Mouse (Mus musculus) heart, postnatal 4 days (tissue): ENCODE results near the gene Clba1. TPM values are rescaled to one million over a fixed set of nuclear protein-coding genes. Genes with fewer than 3 reads are reported as not detected.
"Not testable (repeated sequence)": the region's sequence is repeated elsewhere in the genome, so short reads cannot be mapped to it uniquely, and the experiment has no call there.

ENCODE experiments used
- DNase-seq: peaks from one replicate; pipeline ENCODE4 v3.0.0; 2021
- total RNA-seq, 2 experiments: library from RNA; stranded (reverse); gene quantifications; 2 replicates each; pipeline ENCODE4 v1.2.3; 2021

Clba1 gene
- total RNA-seq, 2 experiments from 2014 or later: 4.5 to 6.0 TPM

DNA sequence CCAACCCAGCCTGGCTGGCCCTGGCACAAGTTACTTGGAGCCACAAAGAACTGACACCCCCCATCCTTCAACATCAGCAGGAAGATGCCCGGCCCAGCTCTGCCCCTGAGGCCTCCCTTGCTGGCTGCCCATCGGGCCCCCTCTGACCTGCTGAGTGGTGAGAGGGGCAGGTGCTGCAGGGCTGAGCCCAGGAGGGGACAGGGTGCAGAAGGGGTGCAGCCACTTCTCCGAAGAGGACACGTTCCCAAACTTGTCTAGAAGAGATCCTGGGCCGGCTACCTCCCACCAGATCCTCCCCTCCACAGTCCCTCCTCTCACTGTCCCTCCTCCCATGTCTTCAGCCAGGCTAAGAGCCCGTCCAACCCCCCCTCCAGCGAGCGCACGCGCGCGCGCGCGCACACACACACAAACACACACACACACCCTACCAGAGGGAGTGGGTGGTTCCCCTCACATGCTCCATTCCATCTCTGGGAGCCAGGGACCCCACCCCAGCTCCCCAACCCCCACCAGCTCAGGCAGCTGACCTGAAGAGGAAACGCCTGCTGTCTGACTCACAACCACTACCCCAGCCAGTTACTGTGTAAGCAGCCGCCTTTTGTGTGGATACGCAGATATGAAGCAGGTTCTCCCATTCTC is 13.2 kb upstream of the Clba1 start:
- peak; percentile 54 for DNase-seq

DNA sequence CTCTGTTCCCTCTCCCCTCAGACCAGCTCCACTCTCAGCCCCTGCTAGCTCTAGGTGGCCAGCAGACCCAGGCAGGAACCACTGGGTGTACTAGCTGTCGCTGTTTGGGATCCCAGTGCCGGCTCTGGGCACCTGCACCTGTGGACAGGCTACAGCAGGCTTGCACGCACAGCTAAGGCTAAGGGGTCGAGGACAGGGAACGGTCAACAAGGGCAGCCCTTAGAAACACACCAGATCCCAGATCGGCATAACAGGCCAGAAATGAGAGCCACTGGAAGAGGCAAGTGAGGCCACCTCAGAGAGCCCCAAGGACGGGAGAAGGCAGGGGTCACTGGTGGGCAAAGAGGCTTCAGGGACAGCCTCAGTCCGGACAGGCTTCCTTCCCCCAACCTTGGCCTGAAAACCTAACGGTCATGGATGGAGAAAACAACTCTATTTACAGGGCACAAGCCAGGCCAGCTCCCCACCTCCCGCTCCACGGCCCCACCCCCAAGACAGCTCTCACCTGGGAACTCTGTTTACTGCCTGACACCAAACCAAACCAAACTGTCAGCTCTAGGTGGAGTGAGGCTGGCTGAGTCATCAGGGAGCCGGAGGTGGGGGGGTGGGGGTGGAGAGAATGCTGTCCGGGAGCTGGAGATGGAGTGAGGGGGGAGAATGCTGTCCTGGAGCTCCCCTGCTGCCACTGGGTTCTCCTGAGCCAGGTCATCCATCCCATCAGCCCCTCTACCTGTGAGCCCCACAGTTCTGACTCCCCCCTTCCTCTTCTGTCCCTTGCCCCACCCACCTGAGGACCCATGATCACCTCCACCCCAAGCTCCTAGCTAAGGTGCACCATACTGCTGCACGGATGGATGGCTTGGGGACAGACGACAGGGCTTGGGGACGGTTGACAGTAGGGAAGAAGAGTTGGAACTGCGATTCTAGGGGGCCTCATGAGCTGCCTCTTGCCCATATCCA is 11.9 kb upstream of the Clba1 start:
- DNase-seq: no peak

DNA sequence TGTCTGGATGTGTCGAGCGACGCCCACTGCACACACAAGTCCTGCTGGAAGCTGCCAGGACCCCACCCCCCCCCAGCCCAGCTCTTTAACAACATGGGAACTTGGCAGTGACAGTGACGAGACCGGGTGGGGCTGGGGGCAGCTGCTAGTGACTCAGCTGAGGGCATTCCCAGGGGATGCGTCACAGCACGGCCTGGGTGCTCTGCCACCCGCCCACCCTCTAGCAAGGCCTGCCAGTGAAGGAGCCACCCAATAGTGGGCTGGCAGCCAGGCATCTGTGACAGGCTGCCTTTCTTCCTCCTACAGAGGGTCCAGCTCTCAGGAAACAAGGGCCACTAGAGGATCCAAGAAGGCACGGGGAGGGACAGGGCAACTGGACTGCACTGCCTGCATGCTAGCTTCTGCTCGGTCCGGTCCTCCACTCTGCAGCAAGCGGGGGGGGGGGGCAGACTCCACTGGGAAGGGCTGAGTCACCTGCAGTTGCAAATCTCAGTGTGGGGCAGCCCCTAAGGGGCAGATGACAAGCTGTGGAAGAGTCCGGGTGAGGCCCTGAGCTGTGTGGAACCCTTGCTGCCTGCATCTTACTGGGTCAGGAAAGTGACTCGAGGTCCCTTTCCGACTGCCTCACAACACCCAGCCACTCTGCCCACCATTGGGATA is 10.9 kb upstream of the Clba1 start:
- DNase-seq: peak; percentile 59

DNA sequence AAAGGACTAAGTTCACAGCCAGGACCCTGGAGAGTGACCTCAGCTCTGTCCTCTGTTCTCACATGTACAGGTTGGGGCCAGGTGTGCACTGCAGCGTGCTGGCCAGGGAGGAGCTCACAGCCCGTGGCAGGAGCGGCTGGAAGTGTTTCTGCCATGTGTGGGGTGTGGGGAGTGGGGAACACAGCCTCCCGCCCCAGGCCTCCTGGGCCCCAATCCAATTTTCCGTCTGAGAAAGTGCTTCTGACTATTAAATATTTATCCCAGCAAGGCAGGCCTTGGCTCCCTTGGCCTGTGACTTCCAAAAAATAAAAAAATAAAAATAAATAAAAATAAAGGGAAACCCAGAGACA is 10.4 kb upstream of the Clba1 start:
- DNase-seq: no peak

DNA sequence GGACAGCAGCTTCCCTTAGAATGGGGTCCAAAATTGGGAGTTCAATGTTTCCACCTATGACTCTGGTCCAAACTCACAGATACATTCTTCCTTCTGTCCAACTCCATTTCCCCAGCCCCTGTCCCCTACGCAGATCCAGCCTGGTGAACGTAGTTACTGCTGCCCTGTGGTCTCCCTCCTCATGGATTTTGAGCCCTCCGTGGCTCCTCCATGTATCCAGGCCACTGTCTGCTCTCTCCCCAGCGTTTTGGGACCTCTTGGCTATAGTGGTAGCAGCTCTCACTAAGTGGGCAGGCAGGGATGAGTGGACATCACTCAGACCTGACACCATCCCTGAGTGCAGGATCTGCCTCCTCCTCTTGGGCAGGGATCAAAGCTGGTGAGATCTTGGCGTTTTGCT is 10.0 kb upstream of the Clba1 start:
- DNase-seq: no peak

DNA sequence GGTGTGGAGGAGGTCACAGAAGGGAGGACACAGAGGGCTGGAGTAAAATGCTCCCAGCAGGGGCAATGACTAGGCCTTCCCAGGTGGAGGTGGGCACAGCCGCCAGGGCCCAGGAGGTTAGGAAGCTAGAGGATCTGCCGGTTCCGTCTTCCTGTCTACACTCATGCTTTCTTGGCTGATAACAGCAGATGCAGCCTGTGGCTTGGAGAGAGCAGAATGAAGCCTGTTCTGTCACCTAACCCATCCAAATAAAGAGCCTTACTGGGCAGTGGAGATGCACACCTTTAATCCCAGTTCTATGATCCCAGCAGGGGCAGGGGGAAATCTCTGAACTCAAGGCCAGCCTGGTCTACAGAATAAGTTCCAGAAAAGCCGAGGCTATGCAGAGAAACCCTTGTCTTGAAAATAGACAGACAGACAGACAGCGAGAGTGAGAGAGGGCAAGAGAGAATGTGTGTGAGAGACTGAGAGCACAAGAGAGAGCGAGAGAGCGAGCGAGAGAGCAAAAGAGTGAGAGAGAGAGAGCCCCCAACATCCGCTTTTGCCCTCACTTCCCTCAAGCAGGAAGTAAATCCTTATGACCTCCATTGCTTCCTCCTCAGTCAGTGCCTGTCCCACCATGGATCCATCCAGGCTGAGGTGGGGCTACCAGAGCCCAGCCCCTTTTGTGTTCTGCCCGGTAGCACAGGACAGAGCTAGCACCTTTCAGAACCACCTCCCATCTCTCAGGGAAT is 9.3 kb upstream of the Clba1 start:
- no peak for DNase-seq

DNA sequence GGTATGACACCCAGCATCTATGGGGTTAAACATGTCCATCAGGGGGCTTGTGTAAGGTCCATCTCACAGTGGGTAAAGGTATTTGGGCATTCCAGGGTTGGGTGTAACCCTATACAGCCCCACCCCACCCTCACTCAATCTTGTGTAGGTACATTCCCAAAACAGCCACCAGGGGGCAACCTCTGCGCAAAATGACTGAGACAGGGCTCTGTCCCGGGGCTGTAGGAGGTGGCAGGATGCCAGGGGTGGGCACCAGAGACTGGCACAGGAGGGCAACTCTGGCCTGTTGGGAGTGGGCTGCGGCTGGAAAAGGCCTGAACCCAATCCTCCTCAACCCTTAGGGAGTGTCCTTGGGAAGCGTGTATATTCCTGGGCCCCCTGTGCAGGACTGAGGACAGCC is 8.3 kb upstream of the Clba1 start:
- DNase-seq: peak; percentile 85

DNA sequence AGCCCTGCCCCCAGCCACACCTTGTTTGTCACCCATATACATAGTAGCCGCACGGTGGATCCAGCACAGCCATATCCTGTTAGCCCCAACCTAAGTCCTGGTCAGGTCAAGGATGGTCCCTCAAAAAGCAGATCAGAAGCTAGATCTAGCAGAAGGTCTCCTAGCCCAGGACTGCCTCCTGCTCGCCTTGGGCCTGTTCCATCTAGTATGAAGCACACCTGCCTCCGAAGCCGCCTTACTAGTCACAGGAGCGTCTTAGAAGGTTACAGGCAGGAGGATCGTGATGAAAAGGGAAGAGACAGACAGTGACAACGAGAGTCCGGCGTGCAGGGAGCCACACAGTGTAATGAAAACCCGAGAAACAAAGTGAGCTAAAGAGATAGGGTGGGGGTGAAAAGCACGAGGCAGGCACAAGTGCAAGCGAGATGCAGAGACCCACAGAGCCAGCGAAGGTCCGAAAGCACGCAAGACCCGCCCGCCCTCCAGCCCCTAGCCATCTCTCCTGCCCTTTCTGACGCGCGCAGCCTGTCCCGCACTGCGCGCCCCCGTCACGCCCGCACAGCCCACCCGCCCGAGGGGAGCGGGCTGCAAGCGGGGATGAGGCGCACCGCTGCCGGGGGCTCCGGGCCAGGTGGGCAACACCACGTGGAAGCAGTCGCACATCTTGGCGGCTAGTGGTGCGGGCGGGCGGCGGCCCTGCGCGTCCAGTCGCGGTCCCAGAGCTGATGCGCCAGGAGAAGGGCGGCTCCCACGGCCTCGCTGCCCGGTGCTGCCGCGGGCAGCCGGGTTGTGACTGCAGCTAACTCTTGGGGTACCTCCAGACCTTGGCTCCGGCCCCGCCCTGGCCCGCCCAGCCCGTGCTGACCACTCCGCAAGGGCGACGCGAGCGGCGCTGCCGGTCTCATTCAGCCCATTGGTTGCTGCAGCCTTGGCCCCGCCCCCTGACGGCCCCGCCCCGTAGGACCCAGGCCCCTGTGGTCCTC is 6.6 kb upstream of the Clba1 start, which contains the start of gene Ahnak2:
TSS of gene Ahnak2 (minus strand) at position 794 of the 983 bp plus-strand sequence.
- DNase-seq: peak; percentile 52

DNA sequence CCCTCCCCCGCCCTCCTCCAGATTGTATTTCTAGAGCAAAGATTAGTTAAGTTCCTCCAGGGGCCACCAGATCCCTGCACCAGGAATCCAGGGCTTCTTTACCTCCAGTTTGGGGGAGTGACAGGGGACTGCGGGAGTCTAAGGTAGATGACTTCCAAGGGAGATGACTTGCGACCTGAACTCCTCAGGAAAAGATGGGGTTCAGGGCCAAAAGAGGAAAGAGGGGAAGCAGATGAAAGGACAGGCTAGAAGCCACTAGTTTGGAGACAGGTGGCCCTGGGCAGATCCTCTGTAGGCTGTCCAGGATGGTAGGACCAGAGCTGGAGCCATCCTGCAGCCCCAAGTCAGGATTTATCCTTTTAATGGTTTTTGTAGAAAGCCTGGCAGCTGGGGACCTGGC is 5.8 kb upstream of the Clba1 start:
- DNase-seq: no peak

DNA sequence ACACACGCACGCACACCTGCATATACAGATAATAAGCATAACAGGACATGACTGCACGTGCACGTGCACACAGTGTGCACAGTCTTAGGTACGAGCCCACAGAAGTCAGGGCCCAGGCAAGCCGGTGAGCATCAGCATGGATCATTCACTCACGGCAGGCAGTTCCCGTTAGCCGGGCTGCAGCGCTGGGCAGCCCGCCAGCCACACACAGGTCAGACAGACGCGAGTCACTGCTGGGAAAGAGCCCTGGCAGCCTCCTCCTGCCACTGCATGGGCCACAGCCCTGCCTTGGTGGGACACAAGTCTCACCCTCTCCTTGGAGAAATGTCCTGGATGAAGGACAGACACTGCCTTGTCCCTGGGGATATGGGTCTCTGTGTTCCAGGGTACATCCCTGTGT is 4.7 kb upstream of the Clba1 start:
- DNase-seq: peak; percentile 67

DNA sequence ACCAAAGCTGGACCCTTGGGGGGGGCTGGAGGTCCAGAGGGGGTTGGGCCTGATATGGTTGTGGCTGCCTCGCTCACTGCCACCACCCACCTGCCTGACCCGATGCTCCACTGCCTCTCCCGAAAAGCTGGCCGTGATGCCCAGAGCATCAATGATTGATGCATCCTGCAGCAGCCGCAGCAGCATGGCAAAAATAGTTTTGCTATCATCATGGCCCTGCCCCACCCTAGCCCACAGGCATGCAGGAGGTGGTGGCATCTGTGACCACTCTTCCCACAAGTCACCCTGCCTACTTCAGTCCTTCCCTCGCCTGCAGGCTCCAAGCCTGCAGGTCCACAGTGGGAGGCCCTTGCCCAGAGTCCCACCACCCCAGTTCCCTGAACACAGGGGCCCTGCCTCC is 2.7 kb upstream of the Clba1 start:
- DNase-seq: no peak

DNA sequence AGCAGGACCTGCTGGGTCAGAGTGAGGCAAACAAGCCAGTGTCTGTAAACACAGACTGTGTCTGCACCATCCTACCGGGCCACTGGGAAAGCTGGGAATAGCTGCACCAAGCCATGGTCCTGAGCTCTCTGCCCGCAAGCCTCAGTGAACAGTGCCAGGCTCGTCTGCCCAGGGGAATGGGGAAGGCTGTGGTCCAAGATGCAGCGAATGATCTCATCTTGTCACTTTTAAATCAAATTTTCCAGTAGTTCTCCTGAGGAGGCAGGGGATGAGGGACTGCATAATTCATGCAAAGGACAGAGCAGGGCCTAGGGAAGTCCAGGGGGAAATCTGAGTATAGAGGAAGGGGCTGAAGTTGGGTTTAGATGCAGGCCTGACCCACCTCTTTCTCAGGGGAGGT is 941 bp upstream of the Clba1 start:
- DNase-seq: no peak

DNA sequence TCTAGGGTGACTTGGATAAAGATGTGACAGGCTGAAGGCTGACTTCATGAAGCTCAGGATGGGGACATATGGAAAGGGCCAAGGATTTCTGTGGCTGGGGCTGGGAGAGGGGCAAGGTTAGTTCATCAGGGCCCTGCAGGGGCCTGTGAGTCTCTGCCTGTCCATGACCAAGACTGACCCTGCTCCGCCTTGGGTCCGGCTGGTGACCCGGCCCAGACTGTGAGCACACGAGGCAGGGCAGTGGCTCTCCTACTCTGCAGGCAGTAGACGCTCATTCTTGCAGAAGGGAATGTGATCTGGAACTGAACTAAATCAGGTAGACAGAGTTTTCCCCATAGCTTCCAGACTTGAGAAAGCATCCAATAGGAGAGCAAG is 538 bp upstream of the Clba1 start:
- DNase-seq: no peak

DNA sequence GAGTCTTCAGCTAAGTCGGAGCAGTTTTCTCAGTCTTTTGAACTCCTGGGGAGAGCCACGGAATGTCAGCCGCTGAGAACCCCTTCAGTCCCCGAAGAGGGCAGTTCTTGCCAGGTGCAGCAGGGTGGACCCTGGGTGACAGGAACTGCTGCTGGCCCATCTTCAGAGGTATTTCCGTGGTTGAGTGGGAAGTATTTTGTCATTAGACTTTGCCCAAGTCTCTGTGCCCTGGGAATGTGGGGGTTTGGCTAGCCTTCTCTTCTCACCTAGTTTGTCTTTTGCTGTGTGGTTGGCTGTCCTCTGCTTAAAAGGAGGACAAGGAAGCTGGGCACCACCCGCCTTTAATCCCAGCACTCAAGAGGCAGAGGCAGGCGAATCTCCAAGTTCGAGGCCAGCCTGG is 904 bp downstream of the Clba1 start:
- no peak for DNase-seq

DNA sequence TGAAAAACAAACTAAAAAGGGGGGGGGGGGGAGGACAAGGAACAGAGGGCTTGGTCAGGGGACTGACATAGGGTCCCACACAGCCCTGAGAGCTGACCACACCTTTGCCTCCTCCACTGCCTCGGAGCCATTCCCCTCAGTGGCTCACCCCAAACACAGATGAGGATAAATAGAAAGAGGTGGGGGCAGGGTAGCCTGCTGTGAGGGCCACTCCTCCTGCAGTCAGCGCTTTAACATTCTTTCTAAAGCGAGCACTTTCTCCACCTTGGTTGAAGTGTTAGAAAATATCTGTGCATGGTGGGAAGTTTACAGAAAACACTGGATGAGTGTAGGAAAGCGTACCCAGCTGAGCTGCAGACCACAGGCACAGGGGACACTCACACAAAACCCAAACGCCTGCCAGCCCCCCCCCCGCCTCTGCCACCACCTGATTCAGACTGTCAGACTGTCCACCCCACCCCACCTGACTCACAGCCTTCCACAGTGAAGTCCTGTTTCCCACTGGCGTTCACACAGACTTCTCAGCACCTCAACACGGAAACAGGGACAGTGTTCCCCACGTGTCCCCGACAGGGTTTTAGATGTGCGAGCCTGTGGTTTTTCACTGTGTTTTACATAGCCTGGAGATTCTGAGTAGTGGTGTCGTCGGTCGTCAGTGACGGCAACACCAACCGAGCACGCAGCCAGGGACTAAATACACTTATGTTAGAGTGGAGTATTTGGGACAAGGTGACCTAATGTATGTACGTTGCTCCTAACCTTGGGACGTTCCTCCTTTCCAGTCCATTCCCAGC is 1.6 kb downstream of the Clba1 start:
- DNase-seq: no peak

DNA sequence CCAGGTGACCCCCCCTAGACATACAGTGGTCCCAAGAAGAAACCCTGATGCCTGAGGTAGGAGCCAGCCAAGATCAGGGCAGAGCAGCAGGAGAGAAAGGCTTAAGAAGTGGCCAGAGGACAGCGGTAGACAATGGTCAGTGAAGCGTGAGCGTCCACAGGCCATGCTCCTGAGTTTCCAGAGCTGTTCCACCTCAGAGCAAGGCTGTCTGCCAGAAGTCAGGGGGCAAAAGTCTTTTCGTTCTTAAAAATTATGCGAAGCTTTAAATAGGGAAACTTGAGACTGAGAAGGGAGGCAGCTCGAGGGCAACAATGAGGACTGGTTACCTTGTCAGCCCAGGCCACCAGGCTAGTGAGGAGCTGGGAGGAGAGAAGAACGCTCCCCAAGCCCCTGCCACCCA is 4.6 kb downstream of the Clba1 start:
- DNase-seq: no peak

DNA sequence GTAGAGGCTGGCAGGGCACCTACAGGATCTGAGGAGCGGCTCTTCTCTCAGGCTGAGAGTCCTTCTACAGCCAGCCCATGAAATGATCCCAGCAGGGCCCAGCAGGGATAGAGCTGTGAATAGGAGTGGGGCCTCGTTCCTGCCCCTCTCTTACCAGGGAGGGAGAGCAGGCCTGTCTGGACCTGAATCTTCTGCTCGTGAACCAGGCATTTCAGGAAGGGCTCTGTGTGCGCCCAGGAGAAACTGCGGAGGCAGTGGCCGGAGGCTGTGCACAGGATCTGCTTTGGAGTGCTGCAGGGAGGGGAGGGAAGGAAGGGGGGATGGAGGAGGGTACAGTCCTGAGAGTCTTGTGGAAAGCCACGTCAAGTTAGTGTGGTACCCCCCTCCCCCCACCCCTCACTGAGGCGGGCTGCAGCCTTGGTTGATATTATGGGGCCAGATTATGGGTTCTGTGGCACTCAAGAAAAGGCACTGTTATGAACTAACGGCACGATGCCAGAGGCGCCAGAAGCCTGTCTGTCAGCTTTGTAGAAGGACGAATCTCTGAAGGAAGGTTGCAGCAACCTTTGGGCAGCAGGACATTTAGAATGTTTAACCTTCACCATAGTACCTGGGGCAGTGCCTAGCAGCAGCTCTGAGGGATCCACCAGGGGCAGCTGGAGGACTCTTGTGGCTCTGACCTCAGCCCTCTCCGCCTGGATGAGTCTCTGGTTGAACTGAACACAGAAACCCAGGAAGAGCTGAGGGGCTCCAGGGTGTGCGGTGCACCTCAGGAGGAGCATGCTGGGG is 6.1 kb downstream of the Clba1 start:
- no peak for DNase-seq

DNA sequence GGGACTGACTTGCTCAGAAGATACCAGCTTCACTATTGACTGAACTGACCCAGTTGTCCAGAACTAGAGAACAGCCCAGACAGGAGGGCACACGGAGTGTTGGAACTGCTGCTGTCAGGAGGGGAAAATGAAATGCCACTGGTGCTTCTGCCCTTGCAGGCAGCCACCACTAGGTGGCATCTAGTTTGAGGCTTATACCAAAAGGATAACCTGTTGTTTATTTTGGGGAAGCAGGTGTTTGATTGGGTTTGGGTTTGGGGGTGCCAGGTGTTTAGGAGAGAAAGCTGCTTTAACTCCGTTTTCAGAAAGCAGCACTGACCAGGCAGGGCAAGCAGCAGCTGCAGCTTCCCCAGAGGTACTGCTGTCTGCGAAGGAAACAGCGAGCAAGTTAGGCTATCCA is 7.6 kb downstream of the Clba1 start:
- peak; percentile 69 for DNase-seq

DNA sequence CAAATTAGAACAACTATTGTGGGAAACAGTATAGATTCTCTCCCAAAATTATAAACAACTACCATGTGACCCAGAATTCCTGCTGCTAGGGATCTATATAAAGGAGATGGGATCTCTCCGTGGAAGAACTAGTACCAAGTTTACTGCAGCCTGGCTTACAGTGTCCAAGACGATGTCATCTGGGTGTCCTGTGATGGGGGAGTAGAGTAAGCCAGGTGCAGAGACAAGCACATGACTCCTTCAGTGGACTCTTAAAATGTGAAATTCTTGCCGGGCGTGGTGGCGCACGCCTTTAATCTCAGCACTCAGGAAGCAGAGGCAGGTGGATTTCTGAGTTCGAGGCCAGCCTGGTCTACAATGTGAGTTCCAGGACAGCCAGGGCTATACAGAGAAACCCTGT is 8.1 kb downstream of the Clba1 start:
- DNase-seq: not testable (repeated sequence)
